Mouse (Mus musculus) NIH3T3 (cell line): ENCODE data around the gene Rwdd4a.

Experiments used
- DNase-seq: peaks from one replicate; pipeline ENCODE4 v3.0.0-alpha.2; 2012; ENCODE audit warnings: low read depth

Rwdd4a gene

GRCm38 (mm10) chr8:47588616-47589015, 55.2 kb downstream of the Rwdd4a start:
- no peak for DNase-seq

- DNase-seq = no peak
Observed at GRCm38 (mm10) chr8:47590400-47590799, 56.9 kb downstream of the Rwdd4a start.

- peak; percentile 12 for DNase-seq
Observed at GRCm38 (mm10) chr8:47600664-47601063, 67.2 kb downstream of the Rwdd4a start.
